Mouse (Mus musculus): ENCODE results near the gene Apoe. TPM values are rescaled to one million over a fixed set of nuclear protein-coding genes. Genes with fewer than 3 reads are reported as not detected.

The Apoe gene
- polyA plus RNA-seq, 1 experiment from 2014 or later, result 4,229 TPM

- Histone ChIP-seq H3K36me3 (ENCODE audit: control insufficient read depth, insufficient read depth) (peaks cover 32% of the 10 kb centered on the region), H3K9me3 (replicated peaks; ENCODE audit: control insufficient read depth, low read length) (no peaks in the 10 kb centered on the region), H3K27ac (ENCODE audit: low read length) (no peak overlapping the region), H3K9ac (ENCODE audit: low read depth, low read length) (no peak overlapping the region), H3K4me1 (ENCODE audit: control insufficient read depth, low read depth, low read length) (peaks cover 24% of the 10 kb centered on the region), H3K27me3 (ENCODE audit: control insufficient read depth, insufficient read depth, low read depth, low read length) (no peaks in the 10 kb centered on the region), H3K4me3 (ENCODE audit: low read depth, low read length) (no peak overlapping the region), H3K4me2 (ENCODE audit: low read depth, low read length) (no peak overlapping the region)
- 71% methylated on average over 4 of the region's 4 CpGs for WGBS (ENCODE audit: insufficient replicate concordance)
- no peak for ATAC-seq (ENCODE audit: low read depth)
Measured at GRCm38 (mm10) chr7:19712414-19712813, 13.4 kb upstream of the Apoe start.

- Histone ChIP-seq H3K27me3 (ENCODE audit: control insufficient read depth, insufficient read depth, low read depth, low read length) (no peaks in the 10 kb centered on the region), H3K4me1 (ENCODE audit: control insufficient read depth, low read depth, low read length) (peaks cover 16% of the 10 kb centered on the region), H3K9ac (ENCODE audit: low read depth, low read length) (no peak overlapping the region), H3K36me3 (ENCODE audit: control insufficient read depth, insufficient read depth) (peaks cover 32% of the 10 kb centered on the region), H3K4me3 (ENCODE audit: low read depth, low read length) (no peak overlapping the region), H3K4me2 (ENCODE audit: low read depth, low read length) (no peak overlapping the region), H3K27ac (ENCODE audit: low read length) (no peak overlapping the region), H3K9me3 (replicated peaks; ENCODE audit: control insufficient read depth, low read length) (no peaks in the 10 kb centered on the region)
- no peak for ATAC-seq (ENCODE audit: low read depth)
- 73% methylated on average over 10 of the region's 10 CpGs for WGBS (ENCODE audit: insufficient replicate concordance)
Measured at GRCm38 (mm10) chr7:19710650-19711049, 11.7 kb upstream of the Apoe start.

GRCm38 (mm10) chr7:19705271-19705670 lies 6.3 kb upstream of the Apoe start:
- Histone ChIP-seq H3K36me3 (ENCODE audit: control insufficient read depth, insufficient read depth) (peaks cover 7% of the 10 kb centered on the region), H3K27ac (ENCODE audit: low read length) (no peak overlapping the region), H3K4me1 (ENCODE audit: control insufficient read depth, low read depth, low read length) (peaks cover 18% of the 10 kb centered on the region), H3K27me3 (ENCODE audit: control insufficient read depth, insufficient read depth, low read depth, low read length) (no peaks in the 10 kb centered on the region), H3K9ac (ENCODE audit: low read depth, low read length) (no peak overlapping the region), H3K4me3 (ENCODE audit: low read depth, low read length) (no peak overlapping the region), H3K4me2 (ENCODE audit: low read depth, low read length) (no peak overlapping the region), H3K9me3 (replicated peaks; ENCODE audit: control insufficient read depth, low read length) (no peaks in the 10 kb centered on the region)
- WGBS (ENCODE audit: insufficient replicate concordance), result 83% methylated on average over 7 of the region's 7 CpGs
- ATAC-seq (ENCODE audit: low read depth), result no peak

GRCm38 (mm10) chr7:19704475-19704874 lies 5.5 kb upstream of the Apoe start:
- Histone ChIP-seq H3K9me3 (replicated peaks; ENCODE audit: control insufficient read depth, low read length) (no peaks in the 10 kb centered on the region), H3K4me2 (ENCODE audit: low read depth, low read length) (no peak overlapping the region), H3K4me1 (ENCODE audit: control insufficient read depth, low read depth, low read length) (peaks cover 26% of the 10 kb centered on the region), H3K36me3 (ENCODE audit: control insufficient read depth, insufficient read depth) (peaks cover 7% of the 10 kb centered on the region), H3K27me3 (ENCODE audit: control insufficient read depth, insufficient read depth, low read depth, low read length) (no peaks in the 10 kb centered on the region), H3K9ac (ENCODE audit: low read depth, low read length) (no peak overlapping the region), H3K4me3 (ENCODE audit: low read depth, low read length) (no peak overlapping the region), H3K27ac (ENCODE audit: low read length) (no peak overlapping the region)
- 77% methylated on average over 4 of the region's 4 CpGs for WGBS (ENCODE audit: insufficient replicate concordance)
- ATAC-seq (ENCODE audit: low read depth), result no peak

- no peak overlapping the region for H3K27ac ChIP-seq (ENCODE audit: low read length)
- H3K4me1 ChIP-seq (ENCODE audit: control insufficient read depth, low read depth, low read length), result peaks cover 31% of the 10 kb centered on the region
- no peak overlapping the region for H3K4me3 ChIP-seq (ENCODE audit: low read depth, low read length)
- H3K36me3 ChIP-seq (ENCODE audit: control insufficient read depth, insufficient read depth), result no peaks in the 10 kb centered on the region; the same call in 1 of the 2 replicates
- no peaks in the 10 kb centered on the region for H3K27me3 ChIP-seq (ENCODE audit: control insufficient read depth, insufficient read depth, low read depth, low read length)
- no peak for ATAC-seq (ENCODE audit: low read depth)
- no peak overlapping the region for H3K9ac ChIP-seq (ENCODE audit: low read depth, low read length)
- H3K9me3 ChIP-seq (replicated peaks; ENCODE audit: control insufficient read depth, low read length), result no peaks in the 10 kb centered on the region
- 71% methylated on average over 16 of the region's 16 CpGs for WGBS (ENCODE audit: insufficient replicate concordance)
- H3K4me2 ChIP-seq (ENCODE audit: low read depth, low read length), result no peak overlapping the region
Measured at GRCm38 (mm10) chr7:19702859-19703555, 4.0 kb upstream of the Apoe start.

GRCm38 (mm10) chr7:19701069-19701761 lies 2.2 kb upstream of the Apoe start:
- WGBS (ENCODE audit: insufficient replicate concordance), result 16% methylated on average over 22 of the region's 22 CpGs
- ATAC-seq (ENCODE audit: low read depth), result peak; percentile 82

GRCm38 (mm10) chr7:19700299-19701068 lies 1.5 kb upstream of the Apoe start:
- ATAC-seq (ENCODE audit: low read depth), result no peak; the same call in 1 of the 2 replicates
- WGBS (ENCODE audit: insufficient replicate concordance), result 41% methylated on average over 12 of the region's 12 CpGs

More at GRCm38 (mm10) chr7:19701069-19701761, 2.2 kb upstream of the Apoe start:
- H3K4me1 ChIP-seq (ENCODE audit: control insufficient read depth, low read depth, low read length), result peaks cover 35% of the 10 kb centered on the region
- H3K36me3 ChIP-seq (ENCODE audit: control insufficient read depth, insufficient read depth), result peaks cover 5% of the 10 kb centered on the region; the same call in 1 of the 2 replicates
- no peak overlapping the region for H3K4me3 ChIP-seq (ENCODE audit: low read depth, low read length)
- H3K9ac ChIP-seq (ENCODE audit: low read depth, low read length), result 0 out of 2 replicates have a peak overlapping the region, but pooled peaks have one; percentile 39
- H3K27ac ChIP-seq (ENCODE audit: low read length), result peak overlapping the region; percentile 79
- H3K9me3 ChIP-seq (replicated peaks; ENCODE audit: control insufficient read depth, low read length), result no peaks in the 10 kb centered on the region
- no peak overlapping the region for H3K4me2 ChIP-seq (ENCODE audit: low read depth, low read length)
- H3K27me3 ChIP-seq (ENCODE audit: control insufficient read depth, insufficient read depth, low read depth, low read length), result no peaks in the 10 kb centered on the region

GRCm38 (mm10) chr7:19699827-19700148 lies 800 bp upstream of the Apoe start:
- Histone ChIP-seq H3K27ac (ENCODE audit: low read length) (peak overlapping the region; percentile 79), H3K27me3 (ENCODE audit: control insufficient read depth, insufficient read depth, low read depth, low read length) (no peaks in the 10 kb centered on the region), H3K4me1 (ENCODE audit: control insufficient read depth, low read depth, low read length) (peaks cover 49% of the 10 kb centered on the region), H3K9ac (ENCODE audit: low read depth, low read length) (no peak overlapping the region), H3K4me2 (ENCODE audit: low read depth, low read length) (no peak overlapping the region), H3K36me3 (ENCODE audit: control insufficient read depth, insufficient read depth) (peaks cover 8% of the 10 kb centered on the region; the same call in 1 of the 2 replicates), H3K9me3 (replicated peaks; ENCODE audit: control insufficient read depth, low read length) (no peaks in the 10 kb centered on the region), H3K4me3 (ENCODE audit: low read depth, low read length) (no peak overlapping the region)
- WGBS (ENCODE audit: insufficient replicate concordance), result 39% methylated on average over 4 of the region's 4 CpGs
- no peak for ATAC-seq (ENCODE audit: low read depth)

More at GRCm38 (mm10) chr7:19700299-19701068, 1.5 kb upstream of the Apoe start:
- 0 out of 2 replicates have a peak overlapping the region, but pooled peaks have one; percentile 5 for H3K9ac ChIP-seq (ENCODE audit: low read depth, low read length)
- peaks cover 43% of the 10 kb centered on the region for H3K4me1 ChIP-seq (ENCODE audit: control insufficient read depth, low read depth, low read length)
- peak overlapping the region; percentile 79 for H3K27ac ChIP-seq (ENCODE audit: low read length)
- H3K36me3 ChIP-seq (ENCODE audit: control insufficient read depth, insufficient read depth), result peaks cover 8% of the 10 kb centered on the region; the same call in 1 of the 2 replicates
- H3K9me3 ChIP-seq (replicated peaks; ENCODE audit: control insufficient read depth, low read length), result no peaks in the 10 kb centered on the region
- H3K27me3 ChIP-seq (ENCODE audit: control insufficient read depth, insufficient read depth, low read depth, low read length), result no peaks in the 10 kb centered on the region
- H3K4me3 ChIP-seq (ENCODE audit: low read depth, low read length), result no peak overlapping the region
- no peak overlapping the region for H3K4me2 ChIP-seq (ENCODE audit: low read depth, low read length)

All from liver, embryonic 16.5 days (tissue).